Mouse (Mus musculus) embryonic facial prominence, embryonic 15.5 days (tissue): Measurements from ENCODE around the gene Plxdc1. TPM values are rescaled to one million over a fixed set of nuclear protein-coding genes. Genes with fewer than 3 reads are reported as not detected.

Experiments
- ATAC-seq: fragments of 200-750 bp; cut with Nextera tagmentation; 2 replicates; pipeline ENCODE4 v1.8.0; 2017; ENCODE audit warnings: low read depth, moderate TSS enrichment; ENCODE audit not compliant: insufficient number of reproducible peaks, low FRiP score, low TSS enrichment
- H3K27ac ChIP-seq: fragments of 300-500 bp; sonication (generic); replicated peaks from 2 replicates; pipeline ENCODE4 v1.5.1; 2015; ENCODE audit warnings: mild to moderate bottlenecking, inconsistent platforms
- H3K27me3 ChIP-seq: fragments of 300-500 bp; sonication (generic); 2 replicates; pipeline ENCODE4 v1.6.1; 2015; ENCODE audit warnings: inconsistent platforms
- H3K36me3 ChIP-seq: fragments of 300-500 bp; sonication (generic); 2 replicates; pipeline ENCODE4 v1.6.1; 2015; ENCODE audit warnings: mild to moderate bottlenecking, inconsistent platforms
- H3K4me1 ChIP-seq: fragments of 300-500 bp; sonication (generic); 2 replicates; pipeline ENCODE4 v1.6.1; 2015; ENCODE audit warnings: inconsistent platforms
- H3K4me2 ChIP-seq: fragments of 300-500 bp; sonication (generic); replicated peaks from 2 replicates; pipeline ENCODE4 v1.6.1; 2015; ENCODE audit warnings: mild to moderate bottlenecking, inconsistent platforms
- H3K4me3 ChIP-seq: fragments of 300-500 bp; sonication (generic); replicated peaks from 2 replicates; pipeline ENCODE4 v1.5.1; 2015; ENCODE audit warnings: mild to moderate bottlenecking, inconsistent platforms
- H3K9ac ChIP-seq: fragments of 300-500 bp; sonication (generic); 2 replicates; pipeline ENCODE4 v1.6.1; 2015; ENCODE audit warnings: inconsistent platforms
- H3K9me3 ChIP-seq: fragments of 300-500 bp; sonication (generic); replicated peaks from 2 replicates; pipeline ENCODE4 v1.6.1; 2016; ENCODE audit warnings: inconsistent platforms
- WGBS: fragments of 180-500 bp; shearing (Covaris S2); methylation state at CpG from one replicate; pipeline ENCODE4 v1.1.7; 2015; 5-methylcytosine and 5-hydroxymethylcytosine counted together
- microRNA-seq: library from miRNA; unstranded; fragments of <30 nt; microRNA quantifications from one replicate; pipeline ENCODE4, GENCODE M21; 2016; ENCODE audit warnings: borderline number of aligned reads
- polyA plus RNA-seq: library from polyadenylated mRNA; unstranded; fragments of >200 nt; fragmentation: Nextera tagmentation; extraction: Ambion mirVana; gene quantifications from 2 replicates; pipeline ENCODE4 v1.2.1, GENCODE M21; 2015

Plxdc1 gene
- polyA plus RNA-seq, 1 experiment from 2014 or later, result 2.3 TPM

DNA sequence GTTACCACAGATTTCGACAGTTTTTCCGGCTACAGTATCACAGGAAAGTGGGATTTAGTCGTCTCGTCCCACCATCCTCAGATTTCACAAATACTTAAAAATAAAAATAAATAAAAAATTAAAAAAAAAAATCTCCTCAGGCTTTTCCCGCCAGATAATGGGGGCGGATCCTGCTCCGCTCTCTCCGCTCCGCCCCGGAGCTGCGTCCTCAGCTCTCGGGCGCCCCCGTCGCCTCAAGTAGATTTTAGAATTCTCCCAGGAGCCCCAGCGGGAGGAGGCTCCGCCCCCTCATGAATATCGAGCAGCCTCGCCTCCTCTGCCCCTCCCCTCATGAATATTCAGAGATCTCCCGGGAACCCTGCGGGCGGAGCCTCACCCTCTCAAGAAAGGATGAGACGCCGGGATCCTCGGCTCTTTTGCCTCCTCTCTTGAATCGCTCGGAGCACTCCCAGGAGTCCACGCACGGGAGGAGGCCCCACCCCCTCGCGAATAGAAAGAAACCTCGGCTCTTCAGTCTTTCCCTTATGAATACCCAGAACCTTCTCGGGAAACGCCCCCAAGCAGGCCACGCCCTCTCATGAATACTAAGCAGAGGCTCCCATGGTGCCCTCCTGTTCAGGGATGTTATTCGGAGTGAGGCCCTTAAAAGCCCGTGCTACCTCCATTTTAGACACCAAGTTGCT, 102.2 kb downstream of the Plxdc1 start, which contains the start of gene Fbxo47:
Gene Fbxo47 (minus strand): TSS at position 237 of the 683 bp plus-strand sequence.
- Histone ChIP-seq H3K9ac (peak within 1 kb of the TSS; percentile 23), H3K9me3 (no peaks in the 10 kb centered on the region), H3K36me3 (no peaks in the 10 kb centered on the region), H3K4me1 (no peaks in the 10 kb centered on the region), H3K4me3 (peak within 1 kb of the TSS; percentile 56), H3K27me3 (no peaks in the 10 kb centered on the region), H3K27ac (peak within 1 kb of the TSS; percentile 83), H3K4me2 (peak within 1 kb of the TSS; percentile 59)
- peak; percentile 97 for ATAC-seq
- under 1% methylated on average over 37 of the region's 37 CpGs for WGBS

DNA sequence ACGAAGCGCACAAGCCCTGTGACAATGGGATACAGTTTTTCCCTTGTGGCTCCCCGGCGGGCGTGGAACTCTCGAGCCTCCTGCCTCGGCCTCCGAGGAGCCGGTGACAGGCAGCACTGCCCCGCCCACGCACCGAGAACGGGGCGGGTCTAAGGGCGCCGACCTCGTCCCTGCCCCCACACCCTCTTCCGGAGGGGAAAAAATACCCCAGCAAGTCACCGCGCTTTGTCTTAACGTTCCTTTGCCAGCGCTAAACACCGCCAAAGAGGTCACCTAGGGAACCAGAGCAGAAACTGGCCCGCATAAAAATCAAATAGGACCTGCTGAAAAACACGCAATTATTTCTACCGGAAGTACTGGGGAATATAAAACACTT, 102.7 kb downstream of the Plxdc1 start:
- H3K4me1 ChIP-seq, result no peaks in the 10 kb centered on the region
- peak overlapping the region; percentile 83 for H3K27ac ChIP-seq
- H3K9ac ChIP-seq, result peak overlapping the region; percentile 12; the same call in 1 of the 2 replicates
- no peaks in the 10 kb centered on the region for H3K36me3 ChIP-seq
- no peaks in the 10 kb centered on the region for H3K9me3 ChIP-seq
- no peak for ATAC-seq
- no peaks in the 10 kb centered on the region for H3K27me3 ChIP-seq
- H3K4me2 ChIP-seq, result peak overlapping the region; percentile 59
- H3K4me3 ChIP-seq, result peak overlapping the region; percentile 56
- WGBS, result 5% methylated on average over 26 of the region's 26 CpGs

DNA sequence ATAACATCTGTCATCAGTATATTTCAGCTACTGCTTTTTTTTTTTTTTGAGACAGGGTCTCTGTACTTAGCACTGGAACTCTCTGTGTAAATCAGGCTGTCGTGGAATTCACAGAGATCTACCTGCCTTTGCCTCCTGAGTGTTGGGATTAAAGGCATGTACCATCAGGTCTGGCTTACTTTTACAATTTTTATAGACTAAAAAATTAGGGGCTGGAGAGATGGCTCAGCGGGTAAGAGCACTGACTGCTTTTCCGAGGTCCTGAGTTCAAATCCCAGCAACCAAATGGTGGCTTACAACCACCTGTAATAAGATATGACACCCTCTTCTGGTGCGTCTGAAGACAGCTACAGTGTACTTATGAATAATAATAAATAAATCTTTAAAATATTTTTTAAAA, 105.9 kb downstream of the Plxdc1 start:
- Histone ChIP-seq H3K36me3 (no peaks in the 10 kb centered on the region), H3K9ac (no peak overlapping the region), H3K27ac (no peak overlapping the region), H3K4me2 (no peak overlapping the region), H3K4me3 (no peak overlapping the region), H3K4me1 (no peaks in the 10 kb centered on the region), H3K27me3 (no peaks in the 10 kb centered on the region), H3K9me3 (no peaks in the 10 kb centered on the region)
- WGBS, result 80% methylated on average over 4 of the region's 4 CpGs
- no peak for ATAC-seq

DNA sequence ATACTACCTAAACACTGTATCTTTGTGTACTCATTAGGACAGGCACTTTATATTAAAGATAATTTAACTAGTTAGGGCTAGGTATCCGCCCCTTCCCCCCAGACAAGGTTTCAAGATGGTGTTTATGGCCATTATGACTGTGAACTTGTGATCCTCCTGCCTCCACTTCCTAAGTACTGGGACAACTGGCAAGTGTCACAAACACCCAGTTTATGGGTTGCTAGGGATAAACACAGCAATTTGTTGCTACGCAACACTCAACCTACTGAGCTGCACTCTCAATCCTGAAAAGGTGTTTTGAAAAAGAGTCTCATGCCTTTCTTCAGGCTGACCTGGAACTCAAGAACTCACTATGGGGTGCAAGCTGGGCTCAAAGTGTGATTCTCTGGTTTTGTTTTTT, 108.9 kb downstream of the Plxdc1 start:
- no peak overlapping the region for H3K4me3 ChIP-seq
- no peaks in the 10 kb centered on the region for H3K9me3 ChIP-seq
- H3K27ac ChIP-seq, result no peak overlapping the region
- no peaks in the 10 kb centered on the region for H3K27me3 ChIP-seq
- H3K9ac ChIP-seq, result no peak overlapping the region
- H3K36me3 ChIP-seq, result no peaks in the 10 kb centered on the region
- H3K4me2 ChIP-seq, result no peak overlapping the region
- WGBS, result 88% methylated on average over 2 of the region's 2 CpGs
- H3K4me1 ChIP-seq, result no peaks in the 10 kb centered on the region
- ATAC-seq, result no peak

DNA sequence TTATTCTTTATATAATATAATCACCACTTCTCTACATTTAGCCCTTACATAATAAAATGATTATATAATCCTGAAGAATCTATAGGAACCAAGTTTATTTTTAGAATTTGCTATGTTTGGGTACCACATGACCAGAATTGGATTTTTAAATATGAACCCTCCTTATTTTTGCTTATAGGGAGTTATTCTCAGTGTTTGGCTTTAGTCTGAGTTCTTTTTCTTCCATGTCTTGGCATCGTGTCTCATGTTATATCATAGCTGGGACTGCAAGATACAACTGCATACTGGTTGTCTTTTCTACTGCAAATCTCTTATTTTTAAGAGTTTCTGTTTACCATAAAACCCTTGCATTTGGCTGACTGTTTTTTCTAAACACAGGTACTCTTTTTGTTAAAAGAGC, 111.8 kb downstream of the Plxdc1 start:
- no peaks in the 10 kb centered on the region for H3K27me3 ChIP-seq
- no peak overlapping the region for H3K4me2 ChIP-seq
- no peak overlapping the region for H3K4me3 ChIP-seq
- H3K9me3 ChIP-seq, result no peaks in the 10 kb centered on the region
- no peak overlapping the region for H3K9ac ChIP-seq
- H3K4me1 ChIP-seq, result no peaks in the 10 kb centered on the region
- H3K36me3 ChIP-seq, result no peaks in the 10 kb centered on the region
- no peak for ATAC-seq
- WGBS, result 83% methylated on average over 1 of the region's 1 CpGs
- no peak overlapping the region for H3K27ac ChIP-seq

Small RNA genes lying within 50 kb of the gene (microRNA-seq; reads per million reads assigned to microRNA genes)
- gene Gm22461 (not detected), gene Gm27597 (not detected)

Other genes with a start within 250 kb of the Plxdc1 start
- 1.7 and 2.0 TPM in 2 replicates for gene Pip4k2b, start 241.7 kb downstream of the Plxdc1 start, polyA plus RNA-seq
- 18.0 and 20.7 TPM in 2 replicates for gene Cwc25, start 219.9 kb downstream of the Plxdc1 start, polyA plus RNA-seq
- 0.95 TPM in 1 of 2 replicates, not detected in the other for gene 1700001P01Rik, start 210.5 kb downstream of the Plxdc1 start, polyA plus RNA-seq
- 567 and 575 TPM in 2 replicates for gene Rpl23, start 204.0 kb downstream of the Plxdc1 start, polyA plus RNA-seq
- gene Lasp1, start 187.4 kb downstream of the Plxdc1 start, polyA plus RNA-seq, result 117 and 121 TPM in 2 replicates
- gene B230217C12Rik, start 145.7 kb downstream of the Plxdc1 start, polyA plus RNA-seq, result 6.8 and 7.4 TPM in 2 replicates
- gene Fbxo47, start 102.3 kb downstream of the Plxdc1 start, polyA plus RNA-seq, result 0.39 and 0.57 TPM in 2 replicates
- 13.0 and 14.7 TPM in 2 replicates for gene Arl5c, start 9.7 kb upstream of the Plxdc1 start, polyA plus RNA-seq
- 21.3 and 22.0 TPM in 2 replicates for gene Cacnb1, start 36.6 kb upstream of the Plxdc1 start, polyA plus RNA-seq
- 1,021 and 1,069 TPM in 2 replicates for gene Rpl19, start 40.3 kb upstream of the Plxdc1 start, polyA plus RNA-seq
- 0.25 and 0.55 TPM in 2 replicates for gene Stac2, start 67.0 kb upstream of the Plxdc1 start, polyA plus RNA-seq
- gene Fbxl20, start 164.0 kb upstream of the Plxdc1 start, polyA plus RNA-seq, result 22.0 and 24.0 TPM in 2 replicates
- 57.9 and 59.1 TPM in 2 replicates for gene Med1, start 206.8 kb upstream of the Plxdc1 start, polyA plus RNA-seq
- gene Cdk12, start 216.6 kb upstream of the Plxdc1 start, polyA plus RNA-seq, result 9.9 and 10.6 TPM in 2 replicates